Mouse (Mus musculus) left cerebral cortex, postnatal 25 days (tissue): ENCODE data around the gene Lbx2. TPM values are rescaled to one million over a fixed set of nuclear protein-coding genes. Genes with fewer than 3 reads are reported as not detected.

Experiments
- DNase-seq, 2 experiments: peaks; one replicate each; pipeline ENCODE4 v3.0.0; 2022; ENCODE audit warnings: low spot score in 2 of 2, mixed read lengths in 1 of 2
- intact Hi-C: fragments of 180-260 bp; cut with DNase I; formaldehyde crosslinking; loops from one replicate; pipeline ENCODE4 v1.15.1; 2025
- total RNA-seq, 2 experiments: library from RNA; stranded (reverse); gene quantifications; 2 replicates each; pipeline ENCODE4 v1.2.3; 2021

The Lbx2 gene
- total RNA-seq: under 1 TPM in 1 of 2 experiments, not detected in 1; 0.46 TPM

- intact Hi-C loops: no loop called here
- no peak for DNase-seq
Observed at GRCm38 (mm10) chr6:83086121-83087035, at the start of gene Lbx2. TSS of gene Lbx2 (plus strand) at chr6:83086367.

GRCm38 (mm10) chr6:83037188-83037587, 49.0 kb upstream of the Lbx2 start:
- DNase-seq: no peak

DNA sequence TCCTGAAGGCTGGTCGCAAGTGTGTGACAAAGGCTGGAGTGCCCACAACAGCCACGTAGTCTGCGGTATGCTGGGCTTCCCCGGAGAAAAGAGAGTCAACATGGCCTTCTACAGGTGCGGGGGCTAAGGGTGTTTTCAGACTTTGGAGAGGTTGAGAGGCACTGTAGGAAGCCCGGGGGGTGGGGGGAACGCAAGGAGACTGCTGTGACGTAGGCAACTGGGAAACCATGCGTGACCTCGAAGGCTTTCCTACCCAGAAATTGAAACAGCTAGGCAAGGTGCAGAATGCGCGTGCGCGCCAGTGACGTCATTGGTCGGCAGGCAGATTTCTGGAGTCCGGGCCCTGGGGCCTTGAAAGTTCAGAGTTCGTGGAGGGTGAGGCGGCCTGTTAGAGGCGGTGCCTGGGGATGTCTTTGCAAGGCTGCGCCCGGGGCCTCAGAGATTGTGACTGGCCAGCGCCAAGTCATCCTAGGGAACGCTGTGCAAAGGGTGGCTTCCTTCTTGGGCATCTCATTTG, 47.6 kb upstream of the Lbx2 start:
- intact Hi-C loops: no loop called here
- peak; percentile 83 to 86 for DNase-seq

More at GRCm38 (mm10) chr6:83037188-83037587, 49.0 kb upstream of the Lbx2 start:
- intact Hi-C loops: no loop called here

DNA sequence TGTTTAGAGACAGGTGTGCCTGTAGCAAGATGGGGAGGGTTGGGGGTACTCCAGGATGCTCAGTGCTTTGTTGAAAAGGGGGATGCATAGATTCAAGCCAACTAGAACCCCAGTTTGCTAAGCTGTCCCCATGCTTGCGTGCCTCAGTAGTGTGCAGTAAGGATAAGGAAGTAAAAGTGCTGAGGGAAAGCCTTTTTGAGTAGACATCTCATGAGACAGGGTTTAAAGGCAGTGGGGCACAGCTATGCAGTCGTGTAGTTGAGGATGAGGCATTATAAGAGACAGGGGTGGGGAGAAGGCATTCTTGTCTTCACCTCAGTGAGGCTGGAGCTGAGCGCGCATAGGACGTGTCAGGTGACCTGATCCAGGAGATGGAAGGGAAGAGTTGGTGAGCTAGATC, 45.6 kb upstream of the Lbx2 start:
- DNase-seq: no peak

DNA sequence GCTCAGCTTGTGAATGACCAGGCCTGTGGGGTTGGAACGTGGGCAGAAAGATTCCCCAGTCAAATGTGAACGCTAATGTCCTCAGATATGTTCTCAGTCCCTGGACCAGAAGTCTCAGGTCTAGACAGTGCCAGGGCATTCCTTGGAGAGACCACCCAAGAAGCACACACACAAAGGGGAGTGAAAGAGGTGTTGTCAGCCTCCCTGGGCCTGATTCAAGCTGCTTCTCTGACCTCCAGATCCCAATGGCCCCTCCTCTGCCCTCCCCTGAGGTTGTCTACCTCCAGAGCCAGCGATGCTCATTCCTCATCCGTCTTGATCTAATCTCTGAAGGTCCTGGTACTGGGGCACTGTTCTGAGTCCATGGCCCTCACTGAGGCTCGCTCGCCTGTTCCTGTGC, 42.6 kb upstream of the Lbx2 start:
- no peak for DNase-seq
- intact Hi-C loops: no loop called here

More for the DNA sequence above, 45.6 kb upstream of the Lbx2 start:
- intact Hi-C loops: no loop called here

- intact Hi-C loops: no loop called here
- DNase-seq: no peak
Observed at GRCm38 (mm10) chr6:83043993-83044392, 42.2 kb upstream of the Lbx2 start.

GRCm38 (mm10) chr6:83044742-83045141, 41.4 kb upstream of the Lbx2 start:
- intact Hi-C loops: no loop called here
- DNase-seq: no peak

DNA sequence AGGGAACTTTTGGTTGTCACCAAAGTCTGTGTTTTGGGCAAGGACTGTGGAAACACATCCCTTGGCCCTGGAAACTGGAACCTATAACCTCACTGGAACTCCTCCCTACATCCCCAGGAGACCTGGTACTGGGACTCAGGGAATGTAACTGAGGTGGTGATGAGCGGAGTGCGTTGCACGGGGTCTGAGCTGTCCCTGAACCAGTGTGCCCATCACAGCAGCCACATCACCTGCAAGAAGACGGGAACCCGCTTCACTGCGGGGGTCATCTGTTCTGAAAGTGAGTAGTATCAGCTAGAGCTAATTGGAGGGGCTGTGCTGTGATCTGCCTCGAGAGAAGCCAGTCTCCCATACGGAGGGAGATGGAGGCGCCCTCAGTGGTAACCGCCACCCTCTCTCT, 36.8 kb upstream of the Lbx2 start:
- intact Hi-C loops: no loop called here
- no peak for DNase-seq

- intact Hi-C loops: no loop called here
- peak; percentile 40 to 49 for DNase-seq
Observed at GRCm38 (mm10) chr6:83053136-83053960, 32.8 kb upstream of the Lbx2 start.

DNA sequence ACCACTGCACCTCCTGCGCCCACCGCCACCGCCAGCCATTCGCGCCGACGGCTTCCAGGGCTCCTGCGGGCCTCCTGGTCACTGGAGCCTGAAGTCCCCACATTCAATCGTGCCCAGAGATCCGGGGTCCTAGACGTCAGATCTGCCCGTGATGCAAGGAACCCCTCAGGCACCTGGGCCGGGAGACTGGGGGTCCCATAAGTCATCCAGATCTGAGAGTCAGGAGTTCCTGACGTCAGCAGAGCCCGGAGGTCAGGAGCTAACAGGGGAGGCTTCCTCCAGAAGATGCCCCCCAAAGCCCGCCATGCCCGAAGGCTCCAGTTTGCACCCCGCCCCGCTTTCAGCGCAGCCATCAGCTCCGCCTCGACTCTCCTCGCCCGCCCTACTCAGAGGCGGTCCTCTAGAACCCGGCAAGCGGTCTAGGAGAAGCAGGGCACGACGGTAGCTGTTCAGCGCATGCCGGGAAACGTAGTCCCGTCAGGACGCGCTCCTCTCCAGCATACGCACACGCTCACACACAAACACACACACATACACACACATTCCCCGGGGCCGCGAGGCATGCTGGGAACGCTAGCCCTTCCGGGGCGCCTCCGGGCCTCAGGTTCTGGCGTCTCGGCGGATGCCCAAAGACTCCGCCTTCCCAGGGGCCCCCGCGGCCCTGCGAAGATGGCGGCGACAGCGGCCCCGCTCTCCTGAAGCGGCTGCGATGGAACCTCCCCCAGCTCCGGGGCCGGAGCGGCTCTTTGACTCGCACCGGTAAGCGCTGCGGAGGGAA, 31.9 kb upstream of the Lbx2 start, which contains the start of gene Aup1:
Aup1 (plus strand) TSS at position 448 of the 778 bp plus-strand sequence.
- intact Hi-C loops: loop anchor here (1.0 kb wide), 3 partner anchors 24 to 57 kb away; no protein-coding TSS in a partner anchor
- peak; percentile 99 for DNase-seq

- intact Hi-C loops: loop anchor here (1.0 kb wide), 3 partner anchors 23 to 58 kb away; no protein-coding TSS in a partner anchor
- no peak for DNase-seq
Observed at GRCm38 (mm10) chr6:83054871-83055431, 31.2 kb upstream of the Lbx2 start, which contains the start of gene Htra2. TSS of gene Htra2 (minus strand) at chr6:83055273.

DNA sequence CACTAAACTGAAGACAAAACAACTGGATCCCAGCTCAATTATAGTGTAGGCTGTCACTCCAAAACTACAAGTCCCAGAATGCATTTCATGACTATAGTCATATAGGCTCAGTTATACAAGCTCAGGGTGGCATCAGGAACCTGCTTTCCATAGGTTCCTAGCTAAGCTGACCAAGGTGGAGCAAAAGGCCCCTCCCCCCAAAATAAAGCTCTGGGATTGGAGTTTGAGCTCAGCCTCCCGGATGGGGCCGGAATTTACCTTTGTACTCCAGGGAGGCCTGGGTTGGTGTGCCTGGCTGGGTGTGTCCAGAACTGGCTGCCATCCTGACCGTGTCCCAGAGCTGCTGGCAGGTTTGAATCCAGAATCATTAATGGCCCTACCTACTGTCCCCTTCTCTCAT, 28.4 kb upstream of the Lbx2 start, which contains the start of gene Dqx1:
Dqx1 (plus strand) TSS at position 55 of the 400 bp plus-strand sequence.
- intact Hi-C loops: no loop called here
- DNase-seq: peak in 1 of 2 experiments; percentile 51

- no peak for DNase-seq
- intact Hi-C loops: no loop called here
Observed at GRCm38 (mm10) chr6:83058725-83059124, 27.4 kb upstream of the Lbx2 start.

- DNase-seq: no peak
- intact Hi-C loops: no loop called here
Observed at GRCm38 (mm10) chr6:83065995-83066394, 20.2 kb upstream of the Lbx2 start.

- DNase-seq: no peak
- intact Hi-C loops: no loop called here
Observed at GRCm38 (mm10) chr6:83066441-83066840, 19.7 kb upstream of the Lbx2 start.

DNA sequence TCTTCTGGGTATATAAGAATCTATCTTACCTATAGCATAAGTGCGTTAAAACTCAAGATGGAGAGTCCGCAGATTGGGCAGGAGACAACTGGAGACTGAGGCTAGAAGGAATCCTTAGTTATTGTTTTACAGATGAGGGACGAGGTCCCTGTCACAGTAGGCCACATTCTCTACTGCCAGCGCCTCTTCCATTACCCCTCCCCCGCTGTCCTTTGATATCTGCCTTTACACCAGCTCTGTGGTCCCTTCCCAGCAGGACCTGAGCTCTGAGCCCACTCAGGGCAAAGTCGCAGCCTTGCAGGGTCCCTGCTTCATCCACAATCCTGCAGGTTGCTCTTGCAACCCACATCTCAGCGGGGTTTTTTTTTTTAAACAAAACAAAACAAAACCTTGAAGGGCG, 17.9 kb upstream of the Lbx2 start:
- DNase-seq: no peak
- intact Hi-C loops: no loop called here

GRCm38 (mm10) chr6:83068706-83069487, 17.3 kb upstream of the Lbx2 start:
- no peak for DNase-seq
- intact Hi-C loops: no loop called here
